Mouse (Mus musculus) embryonic facial prominence, embryonic 10.5 days (tissue): ENCODE data around the gene Kctd13. TPM values are rescaled to one million over a fixed set of nuclear protein-coding genes. Genes with fewer than 3 reads are reported as not detected.

ENCODE experiments used
- DNase-seq: peaks from one replicate; pipeline ENCODE4 v3.0.0-alpha.2; 2017; ENCODE audit warnings: low spot score
- H3K27ac ChIP-seq: fragments of 300-500 bp; sonication (generic); replicated peaks from 2 replicates; pipeline ENCODE4 v1.5.1; 2016; ENCODE audit warnings: mild to moderate bottlenecking
- H3K27me3 ChIP-seq: fragments of 300-500 bp; sonication (generic); replicated peaks from 2 replicates; pipeline ENCODE4 v1.6.1; 2016; ENCODE audit warnings: low read depth, mild to moderate bottlenecking; ENCODE audit not compliant: poor library complexity, severe bottlenecking
- H3K36me3 ChIP-seq: fragments of 300-500 bp; sonication (generic); replicated peaks from 2 replicates; pipeline ENCODE4 v1.6.1; 2016; ENCODE audit warnings: mild to moderate bottlenecking, moderate library complexity
- H3K4me1 ChIP-seq: fragments of 300-500 bp; sonication (generic); 2 replicates; pipeline ENCODE4 v1.6.1; 2016
- H3K4me3 ChIP-seq: fragments of 300-500 bp; sonication (generic); 2 replicates; pipeline ENCODE4 v1.5.1; 2016; ENCODE audit warnings: mild to moderate bottlenecking, moderate library complexity
- H3K9me3 ChIP-seq: fragments of 300-500 bp; sonication (generic); 2 replicates; pipeline ENCODE4 v1.6.1; 2016; ENCODE audit warnings: mild to moderate bottlenecking
- WGBS: fragments of 180-500 bp; shearing (Covaris S2); methylation state at CpG from one replicate; pipeline ENCODE4 v1.1.7; 2016; 5-methylcytosine and 5-hydroxymethylcytosine counted together
- polyA plus RNA-seq: library from polyadenylated mRNA; unstranded; fragments of >200 nt; fragmentation: Nextera tagmentation; extraction: Ambion mirVana; gene quantifications from 2 replicates; pipeline ENCODE4 v1.2.1, GENCODE M21; 2016

The Kctd13 gene
- polyA plus RNA-seq, 1 experiment from 2014 or later: 20.2 TPM

DNA sequence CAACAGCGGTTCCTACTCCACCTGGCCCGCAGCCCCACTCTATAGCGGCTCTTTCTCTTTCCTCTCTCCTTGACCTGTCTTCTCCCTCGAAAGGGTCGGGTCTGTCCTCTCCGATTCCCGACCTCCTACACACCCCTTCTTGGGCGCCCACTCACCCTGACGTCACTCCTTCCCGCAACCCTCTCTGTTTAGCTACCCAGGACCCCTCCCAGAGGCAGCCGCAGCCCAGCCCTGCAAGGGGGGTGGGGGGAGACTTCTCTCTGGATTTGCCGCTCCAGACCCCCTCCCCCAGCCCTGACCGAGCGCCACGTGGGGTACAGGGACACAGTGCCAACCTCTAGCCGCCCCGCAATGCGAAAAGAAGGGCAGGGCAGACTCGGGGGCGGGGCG is 20.7 kb downstream of the Kctd13 start, which contains the start of gene Asphd1:
Gene Asphd1 (minus strand): TSS at position 180 of the 390 bp plus-strand sequence.
- peak within 1 kb of the TSS; percentile 67 for H3K4me3 ChIP-seq
- no peak for DNase-seq
- under 1% methylated on average over 21 of the region's 21 CpGs for WGBS
- H3K9me3 ChIP-seq: no peaks in the 10 kb centered on the region
- H3K27me3 ChIP-seq: peaks cover 60% of the 10 kb centered on the region
- peaks cover 24% of the 10 kb centered on the region for H3K36me3 ChIP-seq
- H3K27ac ChIP-seq: peak within 1 kb of the TSS; percentile 66
- peaks cover 35% of the 10 kb centered on the region for H3K4me1 ChIP-seq

- peak; percentile 96 for DNase-seq
- under 1% methylated on average over 42 of the region's 42 CpGs for WGBS
- Histone ChIP-seq H3K27ac (peak within 1 kb of the TSS; percentile 66), H3K9me3 (no peaks in the 10 kb centered on the region), H3K4me3 (peak within 1 kb of the TSS; percentile 67), H3K4me1 (peaks cover 35% of the 10 kb centered on the region), H3K27me3 (peaks cover 60% of the 10 kb centered on the region), H3K36me3 (peaks cover 18% of the 10 kb centered on the region)
Measured at GRCm38 (mm10) chr7:126949793-126950646, 21.3 kb downstream of the Kctd13 start, which contains the start of gene Sez6l2. Gene Sez6l2, plus strand, starts transcription at chr7:126950563.

GRCm38 (mm10) chr7:126950647-126951615 is 22.3 kb downstream of the Kctd13 start:
- Histone ChIP-seq H3K4me3 (peak overlapping the region; percentile 67), H3K4me1 (peaks cover 35% of the 10 kb centered on the region), H3K27ac (no peak overlapping the region), H3K9me3 (no peaks in the 10 kb centered on the region), H3K36me3 (peaks cover 11% of the 10 kb centered on the region), H3K27me3 (peaks cover 60% of the 10 kb centered on the region)
- WGBS: 5% methylated on average over 26 of the region's 26 CpGs
- no peak for DNase-seq

DNA sequence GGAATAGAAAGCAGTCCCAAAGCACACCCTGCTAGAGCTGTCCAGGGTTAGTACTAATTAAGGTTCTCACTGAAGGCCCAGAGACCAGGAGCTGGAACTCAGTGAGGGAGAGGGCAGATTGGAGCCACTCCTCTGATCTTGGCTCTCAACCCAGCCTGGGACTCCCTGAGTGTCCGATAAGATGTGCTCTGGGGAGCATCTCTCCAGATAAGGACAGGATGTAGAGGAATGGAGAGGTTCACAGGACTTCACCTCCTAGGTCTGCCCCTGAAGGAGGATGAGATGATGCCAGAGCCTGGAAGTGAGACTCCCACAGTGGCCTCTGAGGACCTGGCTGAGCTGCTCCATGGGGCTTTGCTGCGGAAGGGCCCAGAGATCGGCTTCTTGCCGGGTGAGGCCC is 23.1 kb downstream of the Kctd13 start:
- 20% methylated on average over 4 of the region's 4 CpGs for WGBS
- Histone ChIP-seq H3K9me3 (no peaks in the 10 kb centered on the region), H3K27me3 (peaks cover 60% of the 10 kb centered on the region), H3K4me1 (peaks cover 35% of the 10 kb centered on the region), H3K4me3 (peak overlapping the region; percentile 67; the same call in 1 of the 2 replicates), H3K27ac (no peak overlapping the region), H3K36me3 (0 out of 2 replicates have a peak, but pooled peaks cover 5% of the 10 kb centered on the region)
- no peak for DNase-seq

GRCm38 (mm10) chr7:126952646-126953045 is 24.0 kb downstream of the Kctd13 start:
- peaks cover 35% of the 10 kb centered on the region for H3K4me1 ChIP-seq
- DNase-seq: no peak
- no peaks in the 10 kb centered on the region for H3K36me3 ChIP-seq
- H3K27me3 ChIP-seq: peaks cover 60% of the 10 kb centered on the region
- no peak overlapping the region for H3K27ac ChIP-seq
- WGBS: under 1% methylated on average over 8 of the region's 8 CpGs
- H3K4me3 ChIP-seq: no peak overlapping the region
- no peaks in the 10 kb centered on the region for H3K9me3 ChIP-seq

GRCm38 (mm10) chr7:126955125-126955524 is 26.4 kb downstream of the Kctd13 start:
- 67% methylated on average over 3 of the region's 3 CpGs for WGBS
- no peak for DNase-seq
- Histone ChIP-seq H3K36me3 (no peaks in the 10 kb centered on the region), H3K27ac (no peak overlapping the region), H3K4me1 (peaks cover 19% of the 10 kb centered on the region), H3K27me3 (peaks cover 37% of the 10 kb centered on the region), H3K4me3 (no peak overlapping the region), H3K9me3 (no peaks in the 10 kb centered on the region)

DNA sequence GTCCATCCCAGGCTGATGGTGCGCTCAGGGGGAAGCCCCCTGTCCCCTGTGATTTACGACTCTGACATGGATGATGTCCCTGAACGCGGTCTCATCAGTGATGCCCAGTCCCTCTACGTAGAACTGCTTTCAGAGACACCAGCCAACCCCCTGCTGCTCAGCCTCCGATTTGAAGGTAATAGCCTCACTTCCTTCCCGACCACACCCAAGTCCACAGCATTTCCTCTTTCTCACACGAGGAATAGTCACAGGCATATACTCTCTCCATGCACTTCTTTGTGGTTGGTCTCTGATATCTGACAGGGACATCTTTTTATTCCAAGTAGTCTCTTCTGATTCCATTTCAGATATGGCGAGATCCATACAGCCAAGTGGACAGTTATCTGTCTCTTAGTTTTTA is 31.1 kb downstream of the Kctd13 start:
- peaks cover 36% of the 10 kb centered on the region for H3K27me3 ChIP-seq
- no peak overlapping the region for H3K4me3 ChIP-seq
- no peaks in the 10 kb centered on the region for H3K9me3 ChIP-seq
- no peaks in the 10 kb centered on the region for H3K36me3 ChIP-seq
- no peak for DNase-seq
- peaks cover 7% of the 10 kb centered on the region for H3K4me1 ChIP-seq
- 78% methylated on average over 9 of the region's 9 CpGs for WGBS
- no peak overlapping the region for H3K27ac ChIP-seq

DNA sequence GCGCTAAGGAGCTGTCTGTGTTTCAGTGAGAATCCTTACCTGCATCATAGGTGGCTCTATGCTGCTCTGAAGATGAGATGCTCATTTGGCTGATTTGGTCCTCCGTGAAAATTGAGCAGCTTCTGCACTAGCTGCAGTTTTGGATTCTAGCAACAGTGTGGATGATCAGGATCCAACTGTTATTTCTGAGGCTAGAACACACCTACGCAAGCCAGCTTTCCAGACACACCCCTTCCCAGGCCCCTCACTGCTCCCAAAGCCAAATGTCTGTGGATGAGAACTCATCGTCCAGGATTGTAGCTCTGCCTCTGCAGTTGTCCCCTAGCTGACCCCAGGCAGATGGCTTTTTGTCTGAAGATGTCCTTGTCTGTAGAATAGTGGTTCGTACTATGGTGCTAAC is 32.4 kb downstream of the Kctd13 start:
- Histone ChIP-seq H3K36me3 (no peaks in the 10 kb centered on the region), H3K4me3 (no peak overlapping the region), H3K27me3 (peaks cover 36% of the 10 kb centered on the region), H3K9me3 (no peaks in the 10 kb centered on the region), H3K27ac (no peak overlapping the region), H3K4me1 (peaks cover 7% of the 10 kb centered on the region)
- WGBS: 89% methylated on average over 5 of the region's 5 CpGs
- DNase-seq: no peak

DNA sequence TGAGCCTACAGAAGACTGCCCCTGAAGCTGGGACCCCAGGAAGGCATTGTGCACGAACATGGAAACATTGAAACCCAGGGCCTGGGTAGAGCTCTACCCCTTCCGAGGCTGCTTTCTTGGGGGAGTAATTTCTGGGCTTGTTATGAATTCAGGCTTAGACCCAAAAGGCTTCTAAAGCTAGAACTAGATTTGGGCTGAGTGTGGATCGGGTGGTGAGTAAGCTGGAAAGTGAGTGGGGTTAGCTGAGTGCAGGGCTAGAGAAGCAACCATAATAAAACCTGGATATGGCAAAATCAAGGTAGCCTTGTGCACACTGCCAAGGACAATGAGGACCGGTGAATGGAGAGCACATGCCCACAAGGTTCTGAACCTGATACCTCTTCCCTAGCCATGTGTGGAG is 33.3 kb downstream of the Kctd13 start:
- Histone ChIP-seq H3K4me1 (peaks cover 7% of the 10 kb centered on the region), H3K9me3 (no peaks in the 10 kb centered on the region), H3K36me3 (no peaks in the 10 kb centered on the region), H3K27me3 (peaks cover 36% of the 10 kb centered on the region), H3K27ac (no peak overlapping the region), H3K4me3 (no peak overlapping the region)
- no peak for DNase-seq
- WGBS: 83% methylated on average over 4 of the region's 4 CpGs

- H3K4me1 ChIP-seq: peaks cover 7% of the 10 kb centered on the region
- H3K4me3 ChIP-seq: peak overlapping the region; percentile 22; the same call in 1 of the 2 replicates
Measured at GRCm38 (mm10) chr7:126963548-126964286, 35.0 kb downstream of the Kctd13 start.

DNA sequence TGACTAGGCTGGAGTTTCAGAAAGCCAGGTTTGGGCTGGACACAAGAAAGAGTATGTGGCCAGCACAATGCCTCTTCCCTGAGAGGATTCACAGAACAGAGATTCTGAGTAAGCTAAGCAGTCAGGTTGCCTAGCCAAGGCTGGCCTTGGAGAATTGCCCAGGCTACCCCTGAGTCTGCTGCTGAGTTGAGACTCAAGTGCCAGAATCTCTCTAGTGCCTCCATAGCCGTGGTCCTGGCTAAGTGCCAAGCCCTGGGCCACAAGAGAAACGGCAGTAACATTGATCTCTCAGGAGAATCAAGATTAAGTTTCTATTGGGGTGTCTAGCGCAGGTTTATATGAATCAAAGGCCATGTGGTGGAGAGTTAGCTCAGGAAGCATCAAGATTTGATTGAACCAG is 36.9 kb downstream of the Kctd13 start:
- H3K9me3 ChIP-seq: no peaks in the 10 kb centered on the region
- no peak overlapping the region for H3K4me3 ChIP-seq
- 89% methylated on average over 3 of the region's 3 CpGs for WGBS
- no peak overlapping the region for H3K27ac ChIP-seq
- no peak for DNase-seq
- H3K36me3 ChIP-seq: no peaks in the 10 kb centered on the region
- H3K4me1 ChIP-seq: peaks cover 7% of the 10 kb centered on the region
- H3K27me3 ChIP-seq: peaks cover 36% of the 10 kb centered on the region

More at GRCm38 (mm10) chr7:126963548-126964286, 35.0 kb downstream of the Kctd13 start:
- peaks cover 36% of the 10 kb centered on the region for H3K27me3 ChIP-seq
- H3K36me3 ChIP-seq: no peaks in the 10 kb centered on the region
- 28% methylated on average over 19 of the region's 19 CpGs for WGBS
- peak; percentile 61 for DNase-seq
- no peaks in the 10 kb centered on the region for H3K9me3 ChIP-seq
- no peak overlapping the region for H3K27ac ChIP-seq

DNA sequence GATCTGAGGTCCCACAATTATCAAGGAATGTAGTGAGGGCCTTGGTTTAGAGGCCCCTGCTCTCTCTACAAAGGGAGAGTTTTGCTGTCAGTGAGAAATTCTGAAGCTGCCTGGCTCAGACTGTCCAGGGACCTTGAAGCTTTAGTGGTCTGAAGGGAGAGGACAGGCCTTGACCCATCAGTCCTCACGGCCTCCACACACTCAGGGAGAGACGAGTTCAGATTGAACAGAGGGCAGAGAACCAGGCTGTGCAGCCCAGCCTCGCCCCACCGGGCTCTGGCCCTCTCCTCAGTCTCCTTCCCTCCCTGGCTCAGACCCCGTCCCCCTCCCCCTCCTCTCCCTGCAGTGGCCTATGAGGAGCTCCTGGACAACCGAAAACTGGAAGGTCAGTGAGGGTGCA is 38.7 kb downstream of the Kctd13 start:
- H3K4me3 ChIP-seq: no peak overlapping the region
- peaks cover 22% of the 10 kb centered on the region for H3K27me3 ChIP-seq
- no peaks in the 10 kb centered on the region for H3K36me3 ChIP-seq
- peaks cover 7% of the 10 kb centered on the region for H3K4me1 ChIP-seq
- no peak overlapping the region for H3K27ac ChIP-seq
- WGBS: 68% methylated on average over 6 of the region's 6 CpGs
- no peak for DNase-seq
- H3K9me3 ChIP-seq: no peaks in the 10 kb centered on the region
